Mouse (Mus musculus): ENCODE data around the gene Slc44a3.
A peak's percentile ranks its signal among the peaks of the same experiment; 100 is the strongest.

The Slc44a3 gene

GRCm38 (mm10) chr3:121532176-121532575 is at the start of gene Slc44a3:
TSS of gene Slc44a3 (minus strand) at chr3:121532404.
- Histone ChIP-seq H3K27me3 (ENCODE audit: control insufficient read depth, insufficient read depth, low read length, poor library complexity, severe bottlenecking) (no peaks in the 10 kb centered on the region; the same call in 1 of the 2 replicates), H3K36me3 (ENCODE audit: control insufficient read depth, insufficient read depth, low read length, poor library complexity, severe bottlenecking) (no peaks in the 10 kb centered on the region)
- peak; percentile 6 for DNase-seq (ENCODE audit: low read depth, low spot score)

- no peak for DNase-seq (ENCODE audit: low read depth, low spot score)
- no peaks in the 10 kb centered on the region for H3K27me3 ChIP-seq (ENCODE audit: control insufficient read depth, insufficient read depth, low read length, poor library complexity, severe bottlenecking)
- no peaks in the 10 kb centered on the region for H3K36me3 ChIP-seq (ENCODE audit: control insufficient read depth, insufficient read depth, low read length, poor library complexity, severe bottlenecking)
Measured at GRCm38 (mm10) chr3:121579880-121580549, 47.8 kb upstream of the Slc44a3 start.

GRCm38 (mm10) chr3:121579402-121579801 is 47.2 kb upstream of the Slc44a3 start:
- DNase-seq (ENCODE audit: low read depth, low spot score) = no peak
- Histone ChIP-seq H3K36me3 (ENCODE audit: control insufficient read depth, insufficient read depth, low read length, poor library complexity, severe bottlenecking) (no peaks in the 10 kb centered on the region), H3K27me3 (ENCODE audit: control insufficient read depth, insufficient read depth, low read length, poor library complexity, severe bottlenecking) (no peaks in the 10 kb centered on the region)

- Histone ChIP-seq H3K27me3 (ENCODE audit: control insufficient read depth, insufficient read depth, low read length, poor library complexity, severe bottlenecking) (no peaks in the 10 kb centered on the region), H3K36me3 (ENCODE audit: control insufficient read depth, insufficient read depth, low read length, poor library complexity, severe bottlenecking) (no peaks in the 10 kb centered on the region)
- no peak for DNase-seq (ENCODE audit: low read depth, low spot score)
Measured at GRCm38 (mm10) chr3:121578706-121579105, 46.5 kb upstream of the Slc44a3 start.

- DNase-seq (ENCODE audit: low read depth, low spot score) = no peak
Measured at GRCm38 (mm10) chr3:121577641-121578040, 45.4 kb upstream of the Slc44a3 start.

GRCm38 (mm10) chr3:121577032-121577591 is 44.9 kb upstream of the Slc44a3 start:
- Histone ChIP-seq H3K36me3 (ENCODE audit: control insufficient read depth, insufficient read depth, low read length, poor library complexity, severe bottlenecking) (no peaks in the 10 kb centered on the region), H3K27me3 (ENCODE audit: control insufficient read depth, insufficient read depth, low read length, poor library complexity, severe bottlenecking) (no peaks in the 10 kb centered on the region)
- no peak for DNase-seq (ENCODE audit: low read depth, low spot score)

More at GRCm38 (mm10) chr3:121577641-121578040, 45.4 kb upstream of the Slc44a3 start:
- Histone ChIP-seq H3K36me3 (ENCODE audit: control insufficient read depth, insufficient read depth, low read length, poor library complexity, severe bottlenecking) (no peaks in the 10 kb centered on the region), H3K27me3 (ENCODE audit: control insufficient read depth, insufficient read depth, low read length, poor library complexity, severe bottlenecking) (no peaks in the 10 kb centered on the region)

- no peak for DNase-seq (ENCODE audit: low read depth, low spot score)
Measured at GRCm38 (mm10) chr3:121576367-121576766, 44.2 kb upstream of the Slc44a3 start.

GRCm38 (mm10) chr3:121574386-121574785 is 42.2 kb upstream of the Slc44a3 start:
- no peaks in the 10 kb centered on the region for H3K27me3 ChIP-seq (ENCODE audit: control insufficient read depth, insufficient read depth, low read length, poor library complexity, severe bottlenecking)
- H3K36me3 ChIP-seq (ENCODE audit: control insufficient read depth, insufficient read depth, low read length, poor library complexity, severe bottlenecking) = no peaks in the 10 kb centered on the region
- no peak for DNase-seq (ENCODE audit: low read depth, low spot score)

More at GRCm38 (mm10) chr3:121576367-121576766, 44.2 kb upstream of the Slc44a3 start:
- H3K36me3 ChIP-seq (ENCODE audit: control insufficient read depth, insufficient read depth, low read length, poor library complexity, severe bottlenecking) = no peaks in the 10 kb centered on the region
- no peaks in the 10 kb centered on the region for H3K27me3 ChIP-seq (ENCODE audit: control insufficient read depth, insufficient read depth, low read length, poor library complexity, severe bottlenecking)

- H3K27me3 ChIP-seq (ENCODE audit: control insufficient read depth, insufficient read depth, low read length, poor library complexity, severe bottlenecking) = no peaks in the 10 kb centered on the region
- no peaks in the 10 kb centered on the region for H3K36me3 ChIP-seq (ENCODE audit: control insufficient read depth, insufficient read depth, low read length, poor library complexity, severe bottlenecking)
- no peak for DNase-seq (ENCODE audit: low read depth, low spot score)
Measured at GRCm38 (mm10) chr3:121573858-121574257, 41.7 kb upstream of the Slc44a3 start.

DNA sequence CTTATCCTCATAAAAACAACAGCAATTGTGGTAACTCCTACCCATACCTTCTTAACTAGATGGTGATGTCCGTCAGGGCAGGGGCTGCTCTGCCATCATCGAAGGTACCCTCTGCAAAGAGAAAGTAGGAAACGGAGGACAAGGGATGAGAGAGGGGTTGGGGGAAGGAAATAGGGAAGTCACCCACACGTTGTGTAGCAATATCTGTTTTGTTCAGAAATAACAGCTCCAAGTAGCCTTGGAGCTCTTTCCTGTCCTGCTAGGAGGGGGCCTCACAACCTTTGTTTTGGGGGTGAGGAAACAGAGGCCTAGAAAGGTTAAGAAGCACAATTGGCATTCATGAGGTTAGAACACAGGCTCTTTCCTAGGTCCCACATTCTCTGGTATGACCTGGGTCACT is 39.3 kb upstream of the Slc44a3 start:
- DNase-seq (ENCODE audit: low read depth, low spot score) = no peak
- Histone ChIP-seq H3K27me3 (ENCODE audit: control insufficient read depth, insufficient read depth, low read length, poor library complexity, severe bottlenecking) (no peaks in the 10 kb centered on the region), H3K36me3 (ENCODE audit: control insufficient read depth, insufficient read depth, low read length, poor library complexity, severe bottlenecking) (no peaks in the 10 kb centered on the region)

DNA sequence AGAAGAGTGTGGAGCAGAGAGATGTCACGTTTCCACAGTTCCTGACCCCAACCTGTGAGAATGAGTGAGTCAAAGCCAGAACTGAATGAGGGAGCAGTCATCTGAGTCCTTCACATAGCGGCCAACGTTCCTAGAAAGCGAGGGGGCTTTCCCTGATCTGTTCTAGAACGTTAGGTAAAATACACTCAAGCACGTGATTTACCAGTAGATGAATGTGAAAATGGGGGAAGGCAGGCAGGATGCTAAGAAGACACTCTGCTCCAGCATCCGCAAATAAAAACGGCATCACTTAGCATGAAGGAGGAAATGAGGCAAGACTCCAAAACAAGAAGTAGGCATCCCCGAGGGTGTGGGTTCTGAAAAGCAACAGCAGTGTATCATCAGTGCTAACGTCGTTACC is 38.4 kb upstream of the Slc44a3 start:
- no peak for DNase-seq (ENCODE audit: low read depth, low spot score)
- Histone ChIP-seq H3K36me3 (ENCODE audit: control insufficient read depth, insufficient read depth, low read length, poor library complexity, severe bottlenecking) (no peaks in the 10 kb centered on the region), H3K27me3 (ENCODE audit: control insufficient read depth, insufficient read depth, low read length, poor library complexity, severe bottlenecking) (no peaks in the 10 kb centered on the region)

DNA sequence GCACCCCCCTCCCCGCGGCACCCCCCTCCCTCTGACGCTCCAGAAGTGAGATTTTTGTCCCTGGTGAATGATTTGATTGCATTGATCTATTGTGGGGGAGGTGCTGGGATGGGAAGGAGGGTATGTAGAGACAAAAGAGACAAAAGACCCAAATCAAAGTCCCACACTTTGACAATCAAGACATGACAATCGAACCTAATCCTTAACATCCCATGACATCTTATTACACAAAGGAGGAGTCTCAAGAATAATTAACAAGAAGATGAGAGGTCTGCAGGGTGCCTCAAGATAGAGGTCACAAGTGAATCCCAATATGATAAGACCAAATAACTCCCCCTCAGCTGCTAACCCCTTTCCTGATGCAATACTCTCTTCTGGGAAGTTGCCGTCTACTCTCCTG is 37.6 kb upstream of the Slc44a3 start:
- DNase-seq (ENCODE audit: low read depth, low spot score) = no peak
- Histone ChIP-seq H3K36me3 (ENCODE audit: control insufficient read depth, insufficient read depth, low read length, poor library complexity, severe bottlenecking) (no peaks in the 10 kb centered on the region), H3K27me3 (ENCODE audit: control insufficient read depth, insufficient read depth, low read length, poor library complexity, severe bottlenecking) (no peaks in the 10 kb centered on the region)

GRCm38 (mm10) chr3:121569004-121569403 is 36.8 kb upstream of the Slc44a3 start:
- Histone ChIP-seq H3K27me3 (ENCODE audit: control insufficient read depth, insufficient read depth, low read length, poor library complexity, severe bottlenecking) (no peaks in the 10 kb centered on the region), H3K36me3 (ENCODE audit: control insufficient read depth, insufficient read depth, low read length, poor library complexity, severe bottlenecking) (no peaks in the 10 kb centered on the region)
- DNase-seq (ENCODE audit: low read depth, low spot score) = no peak

GRCm38 (mm10) chr3:121567904-121568303 is 35.7 kb upstream of the Slc44a3 start:
- H3K27me3 ChIP-seq (ENCODE audit: control insufficient read depth, insufficient read depth, low read length, poor library complexity, severe bottlenecking) = no peaks in the 10 kb centered on the region
- no peak for DNase-seq (ENCODE audit: low read depth, low spot score)
- no peaks in the 10 kb centered on the region for H3K36me3 ChIP-seq (ENCODE audit: control insufficient read depth, insufficient read depth, low read length, poor library complexity, severe bottlenecking)

DNA sequence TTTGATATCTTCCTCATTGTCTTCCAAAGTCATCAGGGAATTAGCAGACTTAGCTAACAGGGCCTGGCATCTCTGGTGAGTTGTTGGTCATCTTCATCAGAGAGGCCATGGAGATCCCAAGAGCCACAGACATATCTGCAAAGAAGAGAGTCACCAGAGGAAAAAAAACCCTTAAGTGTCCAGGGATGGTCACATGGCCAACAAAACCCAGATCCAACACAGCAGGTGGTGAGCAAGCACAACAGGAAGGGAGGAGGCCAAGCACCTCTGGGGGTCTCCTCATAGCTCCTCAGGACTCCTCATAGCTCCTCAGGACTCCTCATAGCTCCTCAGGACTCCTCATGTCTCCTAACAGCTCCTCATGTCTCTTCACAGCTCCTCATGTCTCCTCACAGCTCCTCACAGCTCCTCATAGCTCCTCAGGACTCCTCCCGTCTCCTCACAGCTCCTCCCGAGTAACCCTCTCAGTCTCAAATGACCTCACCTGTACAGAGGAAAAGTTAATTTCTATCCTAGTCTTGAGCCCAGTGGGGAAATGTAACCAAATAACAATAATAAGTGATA is 35.2 kb upstream of the Slc44a3 start:
- DNase-seq (ENCODE audit: low read depth, low spot score) = no peak
- H3K36me3 ChIP-seq (ENCODE audit: control insufficient read depth, insufficient read depth, low read length, poor library complexity, severe bottlenecking) = no peaks in the 10 kb centered on the region

More for the DNA sequence above, 35.2 kb upstream of the Slc44a3 start:
- H3K27me3 ChIP-seq (ENCODE audit: control insufficient read depth, insufficient read depth, low read length, poor library complexity, severe bottlenecking) = no peaks in the 10 kb centered on the region
